Mouse (Mus musculus) lung, embryonic 14.5 days (tissue): Measurements from ENCODE around the gene Twsg1. TPM values are rescaled to one million over a fixed set of nuclear protein-coding genes. Genes with fewer than 3 reads are reported as not detected.

Source experiments
- ATAC-seq: fragments of 200-750 bp; cut with Nextera tagmentation; 2 replicates; pipeline ENCODE4 v1.8.0; 2017; ENCODE audit warnings: mild to moderate bottlenecking, moderate TSS enrichment, moderate library complexity; ENCODE audit not compliant: insufficient read depth
- DNase-seq: peaks from one replicate; pipeline ENCODE4 v3.0.0-alpha.2; 2015
- H3K27ac ChIP-seq: fragments of 300-500 bp; sonication (generic); 2 replicates; pipeline ENCODE4 v1.5.1; 2014; ENCODE audit warnings: low read depth, mild to moderate bottlenecking, moderate library complexity
- H3K27me3 ChIP-seq: fragments of 300-500 bp; sonication (generic); 2 replicates; pipeline ENCODE4 v1.6.1; 2014; ENCODE audit warnings: low read length, control low read depth; ENCODE audit not compliant: insufficient read depth
- H3K36me3 ChIP-seq: fragments of 300-500 bp; sonication (generic); 2 replicates; pipeline ENCODE4 v1.6.1; 2014; ENCODE audit warnings: control low read depth; ENCODE audit not compliant: insufficient read depth
- H3K4me1 ChIP-seq: fragments of 300-500 bp; sonication (generic); 2 replicates; pipeline ENCODE4 v1.6.1; 2014; ENCODE audit warnings: antibody characterized with exemption, control low read depth; ENCODE audit not compliant: insufficient read depth
- H3K4me2 ChIP-seq: fragments of 300-500 bp; sonication (generic); 2 replicates; pipeline ENCODE4 v1.6.1; 2014; ENCODE audit warnings: mild to moderate bottlenecking
- H3K4me3 ChIP-seq: fragments of 300-500 bp; sonication (generic); 2 replicates; pipeline ENCODE4 v1.5.1; 2014; ENCODE audit warnings: low read depth, low read length
- H3K9ac ChIP-seq: fragments of 300-500 bp; sonication (generic); 2 replicates; pipeline ENCODE4 v1.6.1; 2014
- H3K9me3 ChIP-seq: fragments of 300-500 bp; sonication (generic); 2 replicates; pipeline ENCODE4 v1.6.1; 2016; ENCODE audit warnings: low read depth, low read length, control low read depth
- CTCF ChIP-seq: IDR thresholded peaks from 2 replicates; pipeline ENCODE4 v1.5.1; 2016; ENCODE audit warnings: antibody characterized with exemption, low read depth
- WGBS: fragments of 180-500 bp; shearing (Covaris S2); extraction: QIAGEN DNeasy Blood & Tissue Kit; methylation state at CpG from one replicate; pipeline ENCODE4 v1.1.7; 2014; 5-methylcytosine and 5-hydroxymethylcytosine counted together
- polyA plus RNA-seq: library from polyadenylated mRNA; unstranded; fragments of >200 nt; fragmentation: Nextera tagmentation; extraction: Ambion mirVana; gene quantifications from 2 replicates; pipeline ENCODE4 v1.2.1, GENCODE M21; 2014

Gene Twsg1
- polyA plus RNA-seq, 1 experiment from 2014 or later = 143 TPM

DNA sequence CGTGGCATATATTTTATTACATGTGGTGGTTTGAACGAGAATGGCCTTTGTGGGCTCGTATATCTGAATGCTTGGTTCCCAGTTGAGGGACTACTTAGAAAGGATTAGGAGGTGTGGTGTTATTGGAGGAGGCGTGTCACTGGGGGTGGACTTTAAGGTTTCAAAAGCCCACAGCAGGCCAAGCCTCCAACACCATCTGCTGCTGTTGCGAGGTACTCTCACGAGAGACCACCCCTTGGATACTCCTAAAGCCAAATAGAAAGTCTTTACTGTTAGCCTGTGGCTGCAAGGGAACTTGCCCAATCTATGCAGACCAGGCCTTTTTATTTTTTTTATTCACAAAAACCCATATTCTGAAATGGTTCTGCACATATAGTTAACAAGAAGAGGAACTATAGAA is 29.1 kb downstream of the Twsg1 start:
- Histone ChIP-seq H3K9me3 (no peaks in the 10 kb centered on the region), H3K9ac (no peak overlapping the region), H3K4me1 (no peaks in the 10 kb centered on the region), H3K4me2 (no peak overlapping the region), H3K36me3 (peaks cover 39% of the 10 kb centered on the region), H3K27ac (no peak overlapping the region), H3K4me3 (no peak overlapping the region), H3K27me3 (no peaks in the 10 kb centered on the region)
- 79% methylated on average over 6 of the region's 6 CpGs for WGBS
- ATAC-seq (no peak), DNase-seq (no peak)
- TF ChIP-seq CTCF = no peak

DNA sequence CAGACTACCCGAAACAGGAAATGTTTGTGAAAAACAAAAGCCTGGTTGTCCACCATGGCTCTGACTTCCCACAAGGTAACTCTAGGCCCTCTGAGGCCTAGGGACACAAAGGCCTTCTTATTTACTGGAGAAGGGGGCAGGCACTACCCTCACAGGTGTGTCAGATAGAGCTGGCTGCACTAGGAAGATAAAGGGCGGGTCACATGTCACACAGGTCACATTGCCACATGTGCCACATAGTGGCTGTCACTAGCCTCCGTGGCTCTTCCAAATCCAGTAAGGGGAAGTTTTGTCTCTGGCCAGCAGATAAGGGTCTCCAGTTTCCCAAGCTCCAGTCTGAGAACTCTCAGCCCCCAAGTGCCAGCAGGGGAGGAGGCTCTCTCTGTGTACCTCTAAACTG is 31.8 kb downstream of the Twsg1 start:
- no peak for DNase-seq
- H3K9ac ChIP-seq = no peak overlapping the region

DNA sequence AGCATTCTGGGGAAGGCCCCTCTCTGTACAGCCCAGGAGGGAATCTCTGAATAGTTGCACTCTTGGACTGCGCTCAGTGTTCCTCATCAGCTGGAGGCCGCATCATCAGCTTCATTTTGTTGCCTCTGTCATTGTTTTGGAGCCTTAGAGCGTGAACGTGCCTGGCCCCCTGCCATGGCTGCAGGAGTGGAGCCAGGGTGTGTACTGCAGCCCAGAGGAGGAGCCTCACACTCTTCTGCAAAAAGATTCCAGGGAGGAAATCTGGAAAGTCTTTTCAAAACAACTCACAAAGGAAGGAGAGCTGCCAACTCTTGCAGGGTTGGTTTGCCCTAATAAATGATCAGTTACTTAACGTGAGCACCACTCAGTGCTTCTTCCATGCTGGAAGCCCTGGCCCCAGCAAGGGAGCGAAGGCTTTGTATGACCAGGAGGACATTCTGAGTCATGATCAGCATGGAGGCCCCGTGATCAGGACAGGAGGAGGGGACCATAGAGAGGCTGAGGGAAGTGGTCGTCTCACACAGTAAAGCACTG is 34.8 kb downstream of the Twsg1 start:
- H3K4me2 ChIP-seq = peak overlapping the region; percentile 39; the same call in 1 of the 2 replicates
- no peak for TF ChIP-seq CTCF
- DNase-seq (peak; percentile 95), ATAC-seq (peak; percentile 95)
- no peak overlapping the region for H3K4me3 ChIP-seq
- H3K9ac ChIP-seq = no peak overlapping the region
- H3K27ac ChIP-seq = peak overlapping the region; percentile 94
- H3K9me3 ChIP-seq = no peaks in the 10 kb centered on the region
- 29% methylated on average over 8 of the region's 8 CpGs for WGBS
- peaks cover 2% of the 10 kb centered on the region; the same call in 1 of the 2 replicates for H3K4me1 ChIP-seq
- H3K36me3 ChIP-seq = no peaks in the 10 kb centered on the region; the same call in 1 of the 2 replicates
- no peaks in the 10 kb centered on the region for H3K27me3 ChIP-seq

More for the DNA sequence above, 31.8 kb downstream of the Twsg1 start:
- H3K27ac ChIP-seq = no peak overlapping the region
- no peak overlapping the region for H3K4me2 ChIP-seq
- peaks cover 20% of the 10 kb centered on the region for H3K36me3 ChIP-seq
- no peak overlapping the region for H3K4me3 ChIP-seq
- H3K27me3 ChIP-seq = no peaks in the 10 kb centered on the region
- WGBS = 74% methylated on average over 3 of the region's 3 CpGs
- H3K9me3 ChIP-seq = no peaks in the 10 kb centered on the region
- no peak for ATAC-seq
- H3K4me1 ChIP-seq = peaks cover 2% of the 10 kb centered on the region; the same call in 1 of the 2 replicates
- no peak for TF ChIP-seq CTCF

DNA sequence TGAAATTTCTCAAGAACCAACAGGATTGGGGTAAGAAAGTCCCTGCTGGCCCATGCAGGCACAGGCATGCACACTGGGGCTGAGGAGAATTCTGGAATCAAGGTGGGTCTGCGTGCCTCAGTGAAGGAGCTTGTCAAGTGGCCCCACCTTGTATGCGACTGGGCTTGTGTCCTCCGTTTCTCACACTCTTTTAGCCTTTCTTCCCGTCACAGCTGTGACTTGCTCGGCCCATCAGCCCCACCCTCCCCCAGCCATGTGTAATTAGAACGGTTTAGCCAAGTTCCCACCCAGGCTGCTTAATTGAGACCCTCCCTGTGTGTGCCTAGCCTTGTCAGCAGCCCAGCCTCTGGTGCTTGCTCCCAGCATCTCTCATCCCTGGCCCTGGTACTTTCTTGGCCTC is 36.9 kb downstream of the Twsg1 start:
- ATAC-seq = no peak
- TF ChIP-seq CTCF = no peak
- Histone ChIP-seq H3K36me3 (no peaks in the 10 kb centered on the region), H3K27me3 (no peaks in the 10 kb centered on the region), H3K4me3 (no peak overlapping the region), H3K4me2 (no peak overlapping the region), H3K27ac (no peak overlapping the region), H3K9me3 (no peaks in the 10 kb centered on the region), H3K4me1 (peaks cover 2% of the 10 kb centered on the region; the same call in 1 of the 2 replicates), H3K9ac (no peak overlapping the region)
- 36% methylated on average over 6 of the region's 6 CpGs for WGBS
- no peak for DNase-seq

DNA sequence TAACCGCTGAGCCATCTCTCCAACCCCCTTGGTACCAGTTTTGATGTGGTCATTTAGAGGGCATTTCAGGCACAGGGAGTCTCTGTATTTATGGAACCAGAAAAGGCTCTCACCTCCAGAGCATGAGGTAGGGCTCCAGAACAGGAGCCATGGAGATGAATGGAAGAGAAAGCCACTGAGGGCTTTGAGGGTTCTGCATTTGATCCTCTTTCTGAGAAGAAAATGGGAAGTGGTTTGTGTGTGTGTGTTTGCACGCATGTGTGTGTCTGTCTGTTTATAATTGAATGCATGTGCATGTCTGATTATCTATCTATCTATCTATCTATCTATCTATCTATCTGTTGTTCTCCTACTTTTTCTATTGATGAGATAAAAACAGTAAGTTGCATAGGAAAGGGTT is 38.8 kb downstream of the Twsg1 start:
- DNase-seq (no peak), ATAC-seq (no peak)
- Histone ChIP-seq H3K9ac (no peak overlapping the region), H3K27ac (no peak overlapping the region), H3K4me1 (peaks cover 2% of the 10 kb centered on the region; the same call in 1 of the 2 replicates), H3K9me3 (no peaks in the 10 kb centered on the region), H3K4me3 (no peak overlapping the region), H3K36me3 (no peaks in the 10 kb centered on the region), H3K4me2 (no peak overlapping the region), H3K27me3 (no peaks in the 10 kb centered on the region)
- no peak for TF ChIP-seq CTCF
- 84% methylated on average over 2 of the region's 2 CpGs for WGBS

DNA sequence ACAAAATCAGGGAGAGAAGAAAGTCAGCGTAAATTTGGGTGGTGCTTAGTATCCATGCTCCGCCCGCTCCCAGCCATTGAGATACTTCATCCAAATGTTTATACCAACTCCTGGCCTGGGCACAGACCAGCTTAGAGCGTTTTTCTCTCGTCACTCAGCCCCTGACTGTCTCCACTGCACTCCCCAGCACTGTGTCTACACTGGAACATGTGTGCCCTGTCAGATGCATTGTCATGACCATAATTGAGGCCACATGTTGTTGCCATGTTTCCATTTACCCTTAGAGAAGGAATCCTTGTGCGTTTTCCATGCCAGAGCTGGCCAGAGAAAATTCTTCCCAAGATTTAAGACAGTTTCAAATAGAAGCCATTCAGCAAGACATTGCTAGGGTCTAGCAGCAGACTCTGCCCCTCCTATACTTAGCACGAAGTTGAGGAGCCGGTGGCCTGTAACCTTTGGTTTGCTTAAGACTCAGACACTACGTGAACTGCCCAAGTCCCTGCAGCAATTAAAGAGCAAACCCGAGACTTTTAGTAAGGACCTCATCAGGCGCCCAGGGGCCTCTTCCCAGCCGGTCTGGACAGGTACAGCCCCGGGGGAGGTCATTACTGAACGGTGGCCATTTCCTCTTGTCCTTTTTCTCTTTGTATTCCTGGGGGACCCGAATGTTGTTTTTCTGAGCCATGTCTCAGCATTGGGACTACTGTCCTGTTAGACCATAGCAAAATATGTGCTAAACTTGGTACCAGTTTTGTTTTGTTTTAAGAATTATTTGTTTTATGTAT is 39.5 kb downstream of the Twsg1 start:
- Histone ChIP-seq H3K4me3 (no peak overlapping the region), H3K4me2 (no peak overlapping the region), H3K9ac (no peak overlapping the region), H3K36me3 (no peaks in the 10 kb centered on the region), H3K27me3 (no peaks in the 10 kb centered on the region), H3K27ac (no peak overlapping the region), H3K9me3 (no peaks in the 10 kb centered on the region), H3K4me1 (peaks cover 6% of the 10 kb centered on the region; the same call in 1 of the 2 replicates)
- DNase-seq = no peak
- TF ChIP-seq CTCF = no peak
- 66% methylated on average over 15 of the region's 15 CpGs for WGBS
- ATAC-seq = no peak

DNA sequence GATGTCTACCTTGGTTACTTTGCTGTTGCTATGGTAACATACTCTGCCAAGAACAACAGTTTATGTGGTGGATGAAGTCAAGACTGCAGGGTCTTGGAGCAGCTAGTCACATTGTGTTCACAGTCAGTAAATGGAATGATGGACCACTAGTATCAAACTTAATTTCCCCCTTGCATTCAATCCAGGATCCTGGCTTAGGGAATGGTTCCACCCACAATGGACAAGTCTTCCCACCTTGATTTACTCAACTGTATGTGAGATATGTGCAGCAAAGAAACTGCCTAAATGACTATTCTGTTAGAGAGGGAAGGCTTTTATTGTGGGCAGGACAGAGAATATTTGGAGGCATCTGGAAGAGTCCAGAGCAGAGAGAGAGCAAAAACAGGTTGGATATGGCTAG is 42.8 kb downstream of the Twsg1 start:
- Histone ChIP-seq H3K27me3 (no peaks in the 10 kb centered on the region), H3K4me3 (no peak overlapping the region), H3K4me2 (no peak overlapping the region), H3K27ac (no peak overlapping the region), H3K36me3 (no peaks in the 10 kb centered on the region), H3K4me1 (0 out of 2 replicates have a peak, but pooled peaks cover 4% of the 10 kb centered on the region), H3K9me3 (no peaks in the 10 kb centered on the region; the same call in 1 of the 2 replicates), H3K9ac (no peak overlapping the region)
- no peak for TF ChIP-seq CTCF
- no peak for DNase-seq
- ATAC-seq = no peak
